Mouse (Mus musculus): ENCODE measurements at regions not wholly inside any gene's neighbourhood (a gene's known extent, or its start where the extent isn't known, plus 50 kb on each side); places are given as distances from the start of the nearest gene placed in this dataset.

GRCm38 (mm10) chr10:45763160-45763955 lies 185.7 kb downstream of the Hace1 start:
- Histone ChIP-seq H3K36me3 (ENCODE audit: control insufficient read depth, insufficient read depth, low read length) (no peaks in the 10 kb centered on the region), H3K4me2 (ENCODE audit: low read length) (no peak overlapping the region), H3K27ac (replicated peaks in 1 of 2; ENCODE audit: control insufficient read depth in 1 of 2, insufficient read depth in 1 of 2, low read depth in 2 of 2, low read length in 2 of 2) (no peak overlapping the region), H3K9me3 (ENCODE audit: control insufficient read depth, low read length) (no peaks in the 10 kb centered on the region), H3K4me3 (ENCODE audit: control insufficient read depth in 1 of 2, insufficient read depth in 1 of 2, low read depth in 1 of 2, low read length in 2 of 2) (no peak overlapping the region), H3K9ac (ENCODE audit: low read length) (no peak overlapping the region), H3K4me1 (ENCODE audit: control insufficient read depth in 2 of 2, insufficient read depth in 2 of 2, low read length in 2 of 2) (peaks cover 0 to 9% of the 10 kb centered on the region in 2 experiments; a peak in 2 of 4 replicates), H3K27me3 (ENCODE audit: control insufficient read depth, insufficient read depth, low read length) (no peaks in the 10 kb centered on the region)
- 81% methylated on average over 10 of the region's 10 CpGs for WGBS
- ATAC-seq (ENCODE audit: insufficient number of reproducible peaks, insufficient read depth, low FRiP score, low read depth): no peak

- Histone ChIP-seq H3K27ac (replicated peaks in 1 of 2; ENCODE audit: control insufficient read depth in 1 of 2, insufficient read depth in 1 of 2, low read depth in 2 of 2, low read length in 2 of 2) (no peak overlapping the region), H3K4me3 (ENCODE audit: control insufficient read depth in 1 of 2, insufficient read depth in 1 of 2, low read depth in 1 of 2, low read length in 2 of 2) (no peak overlapping the region), H3K36me3 (ENCODE audit: control insufficient read depth, insufficient read depth, low read length) (no peaks in the 10 kb centered on the region), H3K4me2 (ENCODE audit: low read length) (no peak overlapping the region), H3K27me3 (ENCODE audit: control insufficient read depth, insufficient read depth, low read length) (no peaks in the 10 kb centered on the region), H3K9ac (ENCODE audit: low read length) (no peak overlapping the region), H3K4me1 (ENCODE audit: control insufficient read depth in 2 of 2, insufficient read depth in 2 of 2, low read length in 2 of 2) (0 out of 4 replicates have a peak, but pooled peaks cover 0 to 4% of the 10 kb centered on the region in 2 experiments), H3K9me3 (ENCODE audit: control insufficient read depth, low read length) (no peaks in the 10 kb centered on the region)
- ATAC-seq (ENCODE audit: insufficient number of reproducible peaks, insufficient read depth, low FRiP score, low read depth): no peak
- 21% methylated on average over 6 of the region's 6 CpGs for WGBS
Measured at GRCm38 (mm10) chr10:45779720-45780119, 202.1 kb downstream of the Hace1 start.

- H3K4me3 ChIP-seq (ENCODE audit: control insufficient read depth in 1 of 2, insufficient read depth in 1 of 2, low read depth in 1 of 2, low read length in 2 of 2): no peak overlapping the region
- 0 out of 4 replicates have a peak, but pooled peaks cover 0 to 4% of the 10 kb centered on the region in 2 experiments for H3K4me1 ChIP-seq (ENCODE audit: control insufficient read depth in 2 of 2, insufficient read depth in 2 of 2, low read length in 2 of 2)
- ATAC-seq (ENCODE audit: insufficient number of reproducible peaks, insufficient read depth, low FRiP score, low read depth): no peak
- no peak overlapping the region for H3K9ac ChIP-seq (ENCODE audit: low read length)
- no peak overlapping the region for H3K27ac ChIP-seq (replicated peaks in 1 of 2; ENCODE audit: control insufficient read depth in 1 of 2, insufficient read depth in 1 of 2, low read depth in 2 of 2, low read length in 2 of 2)
- no peaks in the 10 kb centered on the region for H3K27me3 ChIP-seq (ENCODE audit: control insufficient read depth, insufficient read depth, low read length)
- no peak overlapping the region for H3K4me2 ChIP-seq (ENCODE audit: low read length)
- H3K9me3 ChIP-seq (ENCODE audit: control insufficient read depth, low read length): no peaks in the 10 kb centered on the region
- H3K36me3 ChIP-seq (ENCODE audit: control insufficient read depth, insufficient read depth, low read length): no peaks in the 10 kb centered on the region
- 53% methylated on average over 5 of the region's 5 CpGs for WGBS
Measured at GRCm38 (mm10) chr10:45783026-45783425, 205.4 kb downstream of the Hace1 start.

GRCm38 (mm10) chr10:45783461-45784149 lies 206.0 kb downstream of the Hace1 start:
- H3K4me1 ChIP-seq (ENCODE audit: control insufficient read depth in 2 of 2, insufficient read depth in 2 of 2, low read length in 2 of 2): 0 out of 4 replicates have a peak, but pooled peaks cover 0 to 4% of the 10 kb centered on the region in 2 experiments
- no peak overlapping the region for H3K4me2 ChIP-seq (ENCODE audit: low read length)
- H3K27ac ChIP-seq (replicated peaks in 1 of 2; ENCODE audit: control insufficient read depth in 1 of 2, insufficient read depth in 1 of 2, low read depth in 2 of 2, low read length in 2 of 2): no peak overlapping the region
- 55% methylated on average over 11 of the region's 11 CpGs for WGBS
- no peaks in the 10 kb centered on the region for H3K27me3 ChIP-seq (ENCODE audit: control insufficient read depth, insufficient read depth, low read length)
- no peaks in the 10 kb centered on the region for H3K36me3 ChIP-seq (ENCODE audit: control insufficient read depth, insufficient read depth, low read length)
- H3K4me3 ChIP-seq (ENCODE audit: control insufficient read depth in 1 of 2, insufficient read depth in 1 of 2, low read depth in 1 of 2, low read length in 2 of 2): no peak overlapping the region
- H3K9me3 ChIP-seq (ENCODE audit: control insufficient read depth, low read length): no peaks in the 10 kb centered on the region
- H3K9ac ChIP-seq (ENCODE audit: low read length): no peak overlapping the region
- ATAC-seq (ENCODE audit: insufficient number of reproducible peaks, insufficient read depth, low FRiP score, low read depth): no peak

GRCm38 (mm10) chr10:45784150-45784479 lies 206.5 kb downstream of the Hace1 start:
- Histone ChIP-seq H3K9ac (ENCODE audit: low read length) (no peak overlapping the region), H3K4me2 (ENCODE audit: low read length) (no peak overlapping the region), H3K27me3 (ENCODE audit: control insufficient read depth, insufficient read depth, low read length) (no peaks in the 10 kb centered on the region), H3K4me1 (ENCODE audit: control insufficient read depth in 2 of 2, insufficient read depth in 2 of 2, low read length in 2 of 2) (0 out of 4 replicates have a peak, but pooled peaks cover 0 to 4% of the 10 kb centered on the region in 2 experiments), H3K27ac (replicated peaks in 1 of 2; ENCODE audit: control insufficient read depth in 1 of 2, insufficient read depth in 1 of 2, low read depth in 2 of 2, low read length in 2 of 2) (no peak overlapping the region), H3K36me3 (ENCODE audit: control insufficient read depth, insufficient read depth, low read length) (no peaks in the 10 kb centered on the region), H3K4me3 (ENCODE audit: control insufficient read depth in 1 of 2, insufficient read depth in 1 of 2, low read depth in 1 of 2, low read length in 2 of 2) (no peak overlapping the region), H3K9me3 (ENCODE audit: control insufficient read depth, low read length) (no peaks in the 10 kb centered on the region)
- ATAC-seq (ENCODE audit: insufficient number of reproducible peaks, insufficient read depth, low FRiP score, low read depth): no peak
- WGBS: 65% methylated on average over 2 of the region's 2 CpGs

- no peak overlapping the region for H3K27ac ChIP-seq (replicated peaks in 1 of 2; ENCODE audit: control insufficient read depth in 1 of 2, insufficient read depth in 1 of 2, low read depth in 2 of 2, low read length in 2 of 2)
- no peaks in the 10 kb centered on the region for H3K36me3 ChIP-seq (ENCODE audit: control insufficient read depth, insufficient read depth, low read length)
- H3K9ac ChIP-seq (ENCODE audit: low read length): no peak overlapping the region
- H3K4me1 ChIP-seq (ENCODE audit: control insufficient read depth in 2 of 2, insufficient read depth in 2 of 2, low read length in 2 of 2): 0 out of 4 replicates have a peak, but pooled peaks cover 0 to 4% of the 10 kb centered on the region in 2 experiments
- 85% methylated on average over 4 of the region's 4 CpGs for WGBS
- H3K4me2 ChIP-seq (ENCODE audit: low read length): no peak overlapping the region
- H3K27me3 ChIP-seq (ENCODE audit: control insufficient read depth, insufficient read depth, low read length): no peaks in the 10 kb centered on the region
- no peak overlapping the region for H3K4me3 ChIP-seq (ENCODE audit: control insufficient read depth in 1 of 2, insufficient read depth in 1 of 2, low read depth in 1 of 2, low read length in 2 of 2)
- no peaks in the 10 kb centered on the region for H3K9me3 ChIP-seq (ENCODE audit: control insufficient read depth, low read length)
- no peak for ATAC-seq (ENCODE audit: insufficient number of reproducible peaks, insufficient read depth, low FRiP score, low read depth)
Measured at GRCm38 (mm10) chr10:45784575-45784974, 206.9 kb downstream of the Hace1 start.

GRCm38 (mm10) chr10:45788356-45788755 lies 210.7 kb downstream of the Hace1 start:
- no peak for ATAC-seq (ENCODE audit: insufficient number of reproducible peaks, insufficient read depth, low FRiP score, low read depth)

More at GRCm38 (mm10) chr10:45788356-45788755, 210.7 kb downstream of the Hace1 start:
- WGBS: 72% methylated on average over 1 of the region's 1 CpGs
- Histone ChIP-seq H3K9me3 (ENCODE audit: control insufficient read depth, low read length) (no peaks in the 10 kb centered on the region), H3K4me1 (ENCODE audit: control insufficient read depth in 2 of 2, insufficient read depth in 2 of 2, low read length in 2 of 2) (no peaks in the 10 kb centered on the region), H3K27ac (replicated peaks in 1 of 2; ENCODE audit: control insufficient read depth in 1 of 2, insufficient read depth in 1 of 2, low read depth in 2 of 2, low read length in 2 of 2) (no peak overlapping the region), H3K36me3 (ENCODE audit: control insufficient read depth, insufficient read depth, low read length) (no peaks in the 10 kb centered on the region), H3K9ac (ENCODE audit: low read length) (no peak overlapping the region), H3K4me3 (ENCODE audit: control insufficient read depth in 1 of 2, insufficient read depth in 1 of 2, low read depth in 1 of 2, low read length in 2 of 2) (no peak overlapping the region), H3K27me3 (ENCODE audit: control insufficient read depth, insufficient read depth, low read length) (no peaks in the 10 kb centered on the region), H3K4me2 (ENCODE audit: low read length) (no peak overlapping the region)

Data from heart, embryonic 14.5 days (tissue).